ENCODE assay signal across 8 mouse cellular contexts in genomic region chr17:25184129-25184691, GRCm38 (mm10). TPM values are rescaled to one million over a fixed set of nuclear protein-coding genes. Genes with fewer than 3 reads are reported as not detected.
DNase-seq lines count a peak whose midpoint lies in the region; ATAC-seq and TF ChIP-seq lines count a peak whose summit lies in the region.

TSS of gene BC003965 (plus strand) at chr17:25184554.

- H3K4me3 ChIP-seq in ES-Bruce4 (ENCODE audit: low read depth, low read length) = peak within 1 kb of the TSS; percentile 87
- peak within 1 kb of the TSS; percentile 90 for H3K4me3 ChIP-seq in forebrain, embryonic 13.5 days
- peak within 1 kb of the TSS; percentile 93 for H3K4me3 ChIP-seq in liver, postnatal 0 days (ENCODE audit: low read depth, low read length)
- peak within 1 kb of the TSS; percentile 66 for H3K4me3 ChIP-seq in neural tube, embryonic 14.5 days (ENCODE audit: low read depth, low read length)

- intact Hi-C loops in heart, postnatal 10 days (cut with DNase I) = loop anchor here (5.0 kb wide), 1 partner anchor 72 kb away; no protein-coding TSS in a partner anchor

- no peaks in the 10 kb centered on the region for H3K9me3 ChIP-seq in ES-Bruce4 (replicated peaks; ENCODE audit: control insufficient read depth, insufficient read depth, low read length, poor library complexity, severe bottlenecking)
- no peaks in the 10 kb centered on the region for H3K9me3 ChIP-seq in forebrain, embryonic 13.5 days (replicated peaks)
- no peaks in the 10 kb centered on the region for H3K9me3 ChIP-seq in liver, postnatal 0 days (ENCODE audit: low read length)
- no peaks in the 10 kb centered on the region for H3K9me3 ChIP-seq in neural tube, embryonic 14.5 days (ENCODE audit: control insufficient read depth, low read length)

- H3K36me3 ChIP-seq in ES-Bruce4 (ENCODE audit: control insufficient read depth, insufficient read depth, low read length, poor library complexity, severe bottlenecking) = 0 out of 2 replicates have a peak, but pooled peaks cover 3% of the 10 kb centered on the region
- no peaks in the 10 kb centered on the region for H3K36me3 ChIP-seq in forebrain, embryonic 13.5 days (ENCODE audit: poor library complexity, severe bottlenecking)
- no peaks in the 10 kb centered on the region for H3K36me3 ChIP-seq in liver, postnatal 0 days (replicated peaks; ENCODE audit: insufficient read depth, low read length)
- H3K36me3 ChIP-seq in neural tube, embryonic 14.5 days (ENCODE audit: control insufficient read depth, insufficient read depth, low read length) = no peaks in the 10 kb centered on the region

- WGBS in forebrain, embryonic 13.5 days = under 1% methylated on average over 50 of the region's 50 CpGs
- under 1% methylated on average over 50 of the region's 50 CpGs for WGBS in large intestine, adult 2 months
- WGBS in liver, postnatal 0 days (ENCODE audit: insufficient replicate concordance) = under 1% methylated on average over 50 of the region's 50 CpGs
- WGBS in neural tube, embryonic 14.5 days = under 1% methylated on average over 50 of the region's 50 CpGs

- peak; percentile 98 to 100 for DNase-seq in heart, postnatal 10 days
- DNase-seq in large intestine, adult 2 months (ENCODE audit: low read depth, low spot score) = peak; percentile 98
- DNase-seq in liver, postnatal 0 days = peak; percentile 98
- peak; percentile 98 for DNase-seq in testis, postnatal 10 days (ENCODE audit: low spot score)

- peak within 1 kb of the TSS; percentile 100 for H3K4me2 ChIP-seq in forebrain, embryonic 13.5 days
- H3K4me2 ChIP-seq in liver, postnatal 0 days (ENCODE audit: low read depth, low read length) = peak within 1 kb of the TSS; percentile 98
- H3K4me2 ChIP-seq in neural tube, embryonic 14.5 days (ENCODE audit: low read depth, low read length) = peak within 1 kb of the TSS; percentile 90

- peak within 1 kb of the TSS; percentile 35 for H3K27ac ChIP-seq in ES-Bruce4 (ENCODE audit: insufficient read depth, low read length)
- peak within 1 kb of the TSS; percentile 93 for H3K27ac ChIP-seq in forebrain, embryonic 13.5 days
- H3K27ac ChIP-seq in liver, postnatal 0 days (ENCODE audit: low read depth) = peak within 1 kb of the TSS; percentile 95
- peak within 1 kb of the TSS; percentile 98 for H3K27ac ChIP-seq in neural tube, embryonic 14.5 days (ENCODE audit: low read depth, low read length)

- peak; percentile 82; the same call in 1 of the 2 replicates for ATAC-seq in cerebellum, adult (ENCODE audit: insufficient number of reproducible peaks, low FRiP score, low TSS enrichment)
- peak; percentile 89 for ATAC-seq in forebrain, embryonic 13.5 days
- peak; percentile 85 for ATAC-seq in liver, postnatal 0 days
- peak; percentile 87 for ATAC-seq in neural tube, embryonic 14.5 days (ENCODE audit: low read depth)

- H3K4me1 ChIP-seq in ES-Bruce4 (ENCODE audit: control insufficient read depth, insufficient read depth, low read length) = no peaks in the 10 kb centered on the region
- H3K4me1 ChIP-seq in forebrain, embryonic 13.5 days = peaks cover 30% of the 10 kb centered on the region
- peaks cover 25% of the 10 kb centered on the region for H3K4me1 ChIP-seq in liver, postnatal 0 days (ENCODE audit: insufficient read depth)
- peaks cover 18% of the 10 kb centered on the region for H3K4me1 ChIP-seq in neural tube, embryonic 14.5 days (ENCODE audit: control insufficient read depth, insufficient read depth, low read length)

- TF ChIP-seq EP300 in ES-Bruce4 (IDR thresholded peaks at IDR 0.05; ENCODE audit: insufficient read depth, low read depth, low read length) = peak; percentile 79; the same call in 1 of the 2 replicates
- TF ChIP-seq EP300 in liver, postnatal 0 days (IDR thresholded peaks at IDR 0.05; ENCODE audit: low read depth) = peak; percentile 89

- peak; percentile 82 for TF ChIP-seq POLR2A in ES-Bruce4 (IDR thresholded peaks at IDR 0.05; ENCODE audit: insufficient read depth, low read length)

- no peak for TF ChIP-seq CTCF in ES-Bruce4 (IDR thresholded peaks at IDR 0.05; ENCODE audit: low read depth, low read length)
- no peak; the same call in 1 of the 2 replicates for TF ChIP-seq CTCF in liver, postnatal 0 days (IDR thresholded peaks at IDR 0.05; ENCODE audit: low read depth)

- no peaks in the 10 kb centered on the region for H3K27me3 ChIP-seq in ES-Bruce4 (ENCODE audit: control insufficient read depth, insufficient read depth, low read length, poor library complexity, severe bottlenecking)
- H3K27me3 ChIP-seq in forebrain, embryonic 13.5 days = peaks cover 10% of the 10 kb centered on the region
- no peaks in the 10 kb centered on the region for H3K27me3 ChIP-seq in liver, postnatal 0 days (ENCODE audit: insufficient read depth, low read length)
- no peaks in the 10 kb centered on the region for H3K27me3 ChIP-seq in neural tube, embryonic 14.5 days (ENCODE audit: control insufficient read depth, insufficient read depth, low read length)

- H3K9ac ChIP-seq in ES-Bruce4 (ENCODE audit: low read depth, poor library complexity, severe bottlenecking) = peak within 1 kb of the TSS; percentile 78
- peak within 1 kb of the TSS; percentile 91 for H3K9ac ChIP-seq in forebrain, embryonic 13.5 days
- H3K9ac ChIP-seq in liver, postnatal 0 days (replicated peaks) = peak within 1 kb of the TSS; percentile 89
- peak within 1 kb of the TSS; percentile 78 for H3K9ac ChIP-seq in neural tube, embryonic 14.5 days (replicated peaks; ENCODE audit: low read depth, low read length)

RNA-seq across cellular contexts. Expression of gene BC003965, which starts in this region (rescaled TPM):
- 13.6 and 14.9 TPM in 2 replicates for polyA plus RNA-seq in ES-Bruce4 (2011; ENCODE audit: insufficient read depth, insufficient read length, low read depth, missing spikeins)
- polyA plus RNA-seq in forebrain, embryonic 13.5 days (2015; fragmentation: Nextera tagmentation; extraction: Ambion mirVana) = 38.3 and 38.6 TPM in 2 replicates
- 10 to 100 TPM; 18.4 to 18.8 TPM for total RNA-seq in heart, postnatal 10 days (2021)
- 9.5 and 10.4 TPM in 2 replicates for polyA plus RNA-seq in large intestine, adult 2 months (2012; rRNA removed)
- 15.6 and 15.8 TPM in 2 replicates for polyA plus RNA-seq in liver, postnatal 0 days (2015; fragmentation: Nextera tagmentation; extraction: Ambion mirVana)
- 31.9 and 33.9 TPM in 2 replicates for polyA plus RNA-seq in neural tube, embryonic 14.5 days (2014; fragmentation: Nextera tagmentation; extraction: Ambion mirVana)

Comparison
In these comparisons a context has a peak if more than half of its experiments do, and no peak if none do; other contexts are left out.
1. Peak in every context shown above with its lines: DNase-seq, ATAC-seq, H3K4me3 ChIP-seq and H3K27ac ChIP-seq.
2. H3K27ac ChIP-seq: peak in every context shown above with its lines; median percentile 98 in neural tube, embryonic 14.5 days; 95 in liver, postnatal 0 days; 93 in forebrain, embryonic 13.5 days; 35 in ES-Bruce4.